Mouse (Mus musculus) heart, embryonic 16.5 days (tissue): ENCODE measurements around the gene Fcgrt. TPM values are rescaled to one million over a fixed set of nuclear protein-coding genes. Genes with fewer than 3 reads are reported as not detected.

Experiments used
- ATAC-seq: fragments of 200-750 bp; cut with Nextera tagmentation; replicated peaks from 2 replicates; pipeline ENCODE4 v1.8.0; 2017; ENCODE audit warnings: moderate number of reproducible peaks; ENCODE audit not compliant: insufficient read depth, low FRiP score; ENCODE audit errors: extremely low read depth
- H3K27ac ChIP-seq: fragments of 300-500 bp; sonication (generic); 2 replicates; pipeline ENCODE4 v1.5.1; 2014; ENCODE audit warnings: mild to moderate bottlenecking, low read length, control low read depth, moderate library complexity
- H3K27me3 ChIP-seq: fragments of 300-500 bp; sonication (generic); 2 replicates; pipeline ENCODE4 v1.6.1; 2014; ENCODE audit warnings: low read length, mixed read lengths; ENCODE audit not compliant: control insufficient read depth, insufficient read depth
- H3K36me3 ChIP-seq: fragments of 300-500 bp; sonication (generic); 2 replicates; pipeline ENCODE4 v1.6.1; 2014; ENCODE audit not compliant: control insufficient read depth, insufficient read depth
- H3K4me1 ChIP-seq: fragments of 300-500 bp; sonication (generic); 2 replicates; pipeline ENCODE4 v1.6.1; 2014; ENCODE audit warnings: low read length, mixed read lengths; ENCODE audit not compliant: control insufficient read depth, insufficient read depth
- H3K4me2 ChIP-seq: fragments of 300-500 bp; sonication (generic); 2 replicates; pipeline ENCODE4 v1.6.1; 2014; ENCODE audit warnings: low read depth, mild to moderate bottlenecking, control low read depth, low read length
- H3K4me3 ChIP-seq: fragments of 300-500 bp; sonication (generic); 2 replicates; pipeline ENCODE4 v1.5.1; 2014; ENCODE audit warnings: mild to moderate bottlenecking, control low read depth, low read length
- H3K9ac ChIP-seq: fragments of 300-500 bp; sonication (generic); 2 replicates; pipeline ENCODE4 v1.6.1; 2014; ENCODE audit warnings: low read length, control low read depth
- H3K9me3 ChIP-seq: fragments of 300-500 bp; sonication (generic); replicated peaks from 2 replicates; pipeline ENCODE4 v1.6.1; 2016; ENCODE audit warnings: low read length; ENCODE audit not compliant: control insufficient read depth
- WGBS: fragments of 180-500 bp; shearing (Covaris S2); extraction: QIAGEN DNeasy Blood & Tissue Kit; methylation state at CpG from one replicate; pipeline ENCODE4 v1.1.7; 2014; 5-methylcytosine and 5-hydroxymethylcytosine counted together
- polyA plus RNA-seq: library from polyadenylated mRNA; unstranded; fragments of >200 nt; fragmentation: Nextera tagmentation; extraction: Ambion mirVana; gene quantifications from 2 replicates; pipeline ENCODE4 v1.2.1, GENCODE M21; 2015

Gene Fcgrt
- polyA plus RNA-seq, 1 experiment from 2014 or later: 56.8 TPM

DNA sequence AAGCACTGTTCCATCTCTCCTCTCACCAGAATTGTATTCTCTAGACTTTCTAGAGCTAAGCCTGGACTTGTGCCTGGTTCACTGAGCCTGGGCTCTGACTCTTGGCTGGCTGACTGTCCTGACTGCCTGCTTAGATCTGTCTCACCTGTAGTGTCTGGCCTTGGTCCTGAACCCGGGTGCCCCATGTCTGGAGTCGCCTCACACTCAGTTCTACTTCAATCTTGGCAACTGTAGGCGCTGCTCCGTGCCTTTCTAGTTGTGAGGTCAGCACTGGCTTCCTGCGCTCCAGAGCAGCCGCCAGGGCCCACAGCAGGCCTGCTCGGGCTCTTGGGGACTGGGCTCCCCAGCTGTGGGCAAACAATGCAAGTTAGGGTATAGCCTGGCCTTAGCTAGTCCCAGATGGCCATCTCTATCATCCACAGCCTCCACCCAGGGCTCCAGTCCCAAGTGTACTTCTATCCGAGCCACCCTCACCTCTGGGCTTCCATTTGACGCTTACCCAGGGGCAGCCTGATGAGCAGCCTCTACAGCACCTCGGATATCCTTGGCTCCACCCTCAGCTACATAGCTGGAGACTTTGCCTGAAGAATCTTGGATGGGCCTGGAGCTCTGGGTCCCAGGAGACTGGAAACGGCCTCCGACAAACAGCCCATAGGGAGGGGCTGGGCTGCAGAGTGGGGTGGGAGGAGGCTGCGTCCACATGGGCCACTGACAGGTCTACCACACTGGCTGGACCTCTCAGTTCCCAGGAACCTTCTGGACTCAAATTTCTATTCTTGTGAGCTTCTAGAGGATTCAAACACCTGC, 40.9 kb upstream of the Fcgrt start:
- no peak for ATAC-seq
- no peaks in the 10 kb centered on the region for H3K27me3 ChIP-seq
- no peaks in the 10 kb centered on the region for H3K36me3 ChIP-seq
- WGBS: 84% methylated on average over 13 of the region's 13 CpGs
- no peak overlapping the region for H3K4me3 ChIP-seq
- no peak overlapping the region for H3K4me2 ChIP-seq
- peaks cover 1% of the 10 kb centered on the region; the same call in 1 of the 2 replicates for H3K4me1 ChIP-seq
- H3K9ac ChIP-seq: no peak overlapping the region
- no peaks in the 10 kb centered on the region for H3K9me3 ChIP-seq
- H3K27ac ChIP-seq: no peak overlapping the region

DNA sequence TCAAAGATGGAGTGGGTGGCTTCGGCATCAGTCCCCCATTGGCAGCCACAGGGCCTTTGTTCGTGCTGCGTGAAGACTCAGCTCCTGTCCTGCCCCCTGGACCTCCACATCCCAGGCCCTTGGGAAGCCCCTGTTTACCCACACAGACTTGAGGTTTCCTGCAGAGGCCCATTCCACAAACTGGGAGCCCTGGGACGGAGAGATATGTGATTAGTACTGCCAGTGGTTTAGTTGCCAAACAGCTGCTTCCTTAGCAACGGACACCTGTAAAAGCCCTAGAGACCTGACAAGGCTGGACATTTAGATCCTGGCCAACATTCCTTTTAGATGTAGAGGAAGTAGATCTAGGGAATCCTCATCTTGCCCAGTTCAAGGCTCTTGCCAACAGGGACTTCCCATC, 38.3 kb upstream of the Fcgrt start:
- H3K27me3 ChIP-seq: no peaks in the 10 kb centered on the region
- peak overlapping the region; percentile 19; the same call in 1 of the 2 replicates for H3K27ac ChIP-seq
- peaks cover 7% of the 10 kb centered on the region; the same call in 1 of the 2 replicates for H3K4me1 ChIP-seq
- no peak overlapping the region for H3K9ac ChIP-seq
- no peak overlapping the region for H3K4me3 ChIP-seq
- H3K9me3 ChIP-seq: no peaks in the 10 kb centered on the region
- 86% methylated on average over 5 of the region's 5 CpGs for WGBS
- H3K36me3 ChIP-seq: no peaks in the 10 kb centered on the region
- no peak overlapping the region for H3K4me2 ChIP-seq
- ATAC-seq: no peak

DNA sequence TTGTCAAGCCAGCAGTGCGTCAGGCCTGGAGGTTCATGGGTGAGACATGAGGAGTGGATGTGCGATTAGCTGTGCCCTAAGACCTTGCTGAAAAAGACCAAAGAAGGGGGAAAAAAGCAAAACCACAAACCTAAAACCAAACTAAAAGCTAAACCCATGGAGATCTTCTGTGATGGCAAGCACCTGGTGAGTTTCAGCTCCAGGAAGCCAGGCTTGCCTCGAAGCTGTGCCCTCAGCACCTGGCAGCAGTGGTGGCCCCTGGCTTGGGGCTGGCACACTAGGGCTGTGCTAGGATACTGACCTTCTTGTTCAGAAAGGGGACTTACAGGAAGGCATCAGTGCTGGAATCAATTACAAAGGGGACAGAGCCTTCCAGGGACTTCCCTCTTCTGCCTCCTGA, 37.7 kb upstream of the Fcgrt start:
- Histone ChIP-seq H3K4me2 (no peak overlapping the region), H3K9ac (no peak overlapping the region), H3K27ac (no peak overlapping the region), H3K27me3 (no peaks in the 10 kb centered on the region), H3K36me3 (no peaks in the 10 kb centered on the region), H3K4me1 (peaks cover 7% of the 10 kb centered on the region; the same call in 1 of the 2 replicates), H3K9me3 (no peaks in the 10 kb centered on the region), H3K4me3 (no peak overlapping the region)
- WGBS: 81% methylated on average over 3 of the region's 3 CpGs
- no peak for ATAC-seq

DNA sequence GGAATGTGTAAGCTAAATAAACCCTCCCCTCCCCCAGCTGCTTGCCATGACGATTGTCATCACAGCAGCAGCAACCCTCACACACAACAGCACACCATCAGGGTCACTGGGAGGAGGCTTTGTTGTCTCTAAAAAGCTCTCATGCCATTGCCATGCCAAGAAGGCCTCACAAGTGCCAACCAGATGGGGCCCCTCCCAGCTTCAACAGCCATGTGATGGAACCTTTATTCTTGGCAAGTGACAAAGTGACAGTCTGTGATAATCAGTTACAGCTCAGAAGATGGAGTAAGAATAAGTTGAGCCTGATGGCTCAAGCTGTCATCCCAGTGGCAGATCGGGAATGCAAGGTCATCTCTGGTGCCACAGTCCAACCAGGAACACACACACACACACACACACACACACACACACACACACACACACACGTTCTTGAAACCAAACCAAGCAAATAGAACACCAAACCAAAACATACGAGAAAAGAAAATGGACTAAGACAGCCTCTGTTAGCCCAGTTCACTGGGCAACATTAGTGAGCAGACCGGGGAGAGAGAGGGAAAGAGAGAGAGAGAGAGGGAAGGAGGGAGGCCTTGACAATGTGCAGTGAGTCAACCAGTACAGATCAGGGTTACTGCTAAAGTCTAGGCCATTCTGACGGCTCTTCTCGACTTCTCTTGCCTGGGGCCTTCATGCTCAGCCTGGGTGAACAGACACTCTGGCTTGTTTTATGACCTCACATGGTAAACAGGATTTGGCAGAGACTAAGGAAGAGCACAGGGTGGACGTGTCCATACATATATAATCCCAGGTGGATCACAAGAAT, 36.5 kb upstream of the Fcgrt start:
- no peak overlapping the region for H3K4me2 ChIP-seq
- H3K27me3 ChIP-seq: no peaks in the 10 kb centered on the region
- whole genome bisulfite sequencing: 64% methylated on average over 8 of the region's 8 CpGs
- no peak overlapping the region for H3K27ac ChIP-seq
- ATAC-seq: no peak
- peaks cover 10% of the 10 kb centered on the region; the same call in 1 of the 2 replicates for H3K4me1 ChIP-seq
- H3K4me3 ChIP-seq: no peak overlapping the region
- H3K9ac ChIP-seq: no peak overlapping the region
- no peaks in the 10 kb centered on the region for H3K36me3 ChIP-seq
- no peaks in the 10 kb centered on the region for H3K9me3 ChIP-seq

DNA sequence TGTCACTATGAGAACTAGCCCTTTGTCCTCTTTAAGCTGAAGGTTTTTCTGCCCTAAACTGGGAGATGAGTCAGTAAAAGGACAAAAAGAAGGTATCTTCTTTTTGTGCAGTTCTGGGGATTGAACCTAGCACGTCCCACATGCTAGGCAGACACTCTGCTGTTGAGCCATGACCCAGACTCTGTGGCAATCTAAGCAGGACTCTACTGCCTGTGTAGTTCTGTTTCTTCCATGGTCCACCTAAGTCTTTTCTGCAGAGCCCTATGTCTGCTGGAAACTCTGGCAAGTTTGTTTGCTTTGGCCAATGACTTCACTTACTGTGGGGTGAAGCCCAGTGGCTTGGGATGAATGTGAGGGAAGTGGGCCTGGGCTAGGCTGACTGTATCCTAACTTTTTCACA, 34.8 kb upstream of the Fcgrt start:
- no peak for ATAC-seq
- Histone ChIP-seq H3K27me3 (no peaks in the 10 kb centered on the region), H3K27ac (no peak overlapping the region), H3K9ac (no peak overlapping the region), H3K4me2 (no peak overlapping the region), H3K4me1 (peaks cover 14% of the 10 kb centered on the region; the same call in 1 of the 2 replicates), H3K4me3 (no peak overlapping the region), H3K9me3 (no peaks in the 10 kb centered on the region), H3K36me3 (no peaks in the 10 kb centered on the region)
- 82% methylated on average over 1 of the region's 1 CpGs for WGBS

DNA sequence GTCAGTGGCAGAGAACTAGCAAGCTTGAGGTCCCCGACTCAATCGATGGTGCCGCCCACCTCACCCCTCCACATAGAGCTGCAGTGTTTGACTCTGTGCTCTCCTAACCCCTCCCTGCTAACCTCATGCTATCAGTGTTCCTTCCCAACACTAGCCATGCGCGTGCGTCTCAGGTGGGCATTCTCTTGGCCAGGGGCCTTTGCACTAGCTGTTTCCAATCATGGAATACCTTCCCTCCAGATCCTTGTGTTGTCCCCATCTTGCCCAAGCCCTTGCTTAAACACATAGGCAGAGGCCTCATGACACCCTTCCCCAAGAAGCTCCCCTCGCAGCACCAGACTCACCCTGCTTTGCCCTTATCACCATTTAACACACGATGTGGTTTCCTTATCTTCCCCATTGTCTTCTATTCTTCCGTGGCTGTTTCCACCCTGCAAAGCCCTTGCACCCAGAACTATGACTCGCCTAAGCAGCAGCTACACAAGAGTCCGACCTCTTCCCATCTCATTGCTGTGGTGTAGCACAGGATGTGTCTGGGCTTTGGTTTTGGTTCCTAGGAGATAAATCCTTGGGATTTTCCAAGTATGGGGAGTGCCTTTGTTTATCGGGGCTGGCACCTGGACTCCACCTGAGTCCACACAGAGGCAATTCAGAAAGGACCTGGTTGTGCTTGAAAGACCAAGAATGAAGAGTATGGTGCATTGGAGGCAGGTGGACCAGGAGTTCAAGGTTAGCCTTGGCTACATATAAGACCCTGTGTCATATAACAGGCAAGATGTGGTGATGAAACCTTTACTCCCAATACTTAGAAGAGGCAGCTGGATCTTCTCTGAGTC, 33.7 kb upstream of the Fcgrt start:
- Histone ChIP-seq H3K36me3 (no peaks in the 10 kb centered on the region), H3K9ac (no peak overlapping the region), H3K27ac (no peak overlapping the region), H3K4me1 (peaks cover 14% of the 10 kb centered on the region; the same call in 1 of the 2 replicates), H3K4me2 (no peak overlapping the region), H3K9me3 (no peaks in the 10 kb centered on the region), H3K27me3 (no peaks in the 10 kb centered on the region), H3K4me3 (no peak overlapping the region)
- WGBS: 61% methylated on average over 12 of the region's 12 CpGs
- ATAC-seq: no peak

DNA sequence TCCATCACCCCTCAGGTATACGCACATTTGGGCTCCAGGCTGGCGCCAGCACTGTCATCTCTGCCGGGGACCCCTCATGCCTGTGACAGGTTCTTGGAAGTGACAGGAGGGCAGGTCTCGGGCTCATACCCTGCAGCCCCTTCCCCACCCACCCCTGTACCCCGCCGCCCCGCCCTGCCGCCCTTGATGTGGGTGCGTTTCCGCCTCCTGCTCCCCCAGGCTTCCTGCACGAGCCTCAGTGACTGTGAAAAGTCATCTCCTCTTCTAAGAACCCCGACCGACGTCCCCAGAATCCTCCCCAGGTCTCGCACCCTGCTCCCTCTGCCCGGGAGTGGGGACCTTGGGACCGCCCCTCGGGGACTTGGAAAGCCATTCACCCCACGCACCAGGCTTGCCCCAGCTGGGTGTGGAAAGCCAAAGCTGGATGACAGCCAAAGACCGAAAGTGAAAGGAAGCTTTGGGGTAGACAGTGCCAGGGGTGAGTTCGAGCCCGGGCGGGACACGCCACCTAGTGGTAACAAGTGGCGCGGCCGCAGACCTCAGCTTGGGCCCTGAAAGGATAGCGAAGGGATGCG, 32.4 kb upstream of the Fcgrt start, which contains the start of the genes Gm45713 and Flt3l:
Gm45713 (minus strand) TSS at position 239 of the 575 bp plus-strand sequence.
Flt3l (minus strand) TSS at position 440 of the 575 bp plus-strand sequence.
- peaks cover 14% of the 10 kb centered on the region; the same call in 1 of the 2 replicates for H3K4me1 ChIP-seq
- WGBS: under 1% methylated on average over 29 of the region's 29 CpGs
- peak within 1 kb of the TSS; percentile 79 for H3K4me2 ChIP-seq
- no peaks in the 10 kb centered on the region for H3K9me3 ChIP-seq
- H3K27me3 ChIP-seq: no peaks in the 10 kb centered on the region
- H3K4me3 ChIP-seq: peak within 1 kb of the TSS; percentile 66
- H3K36me3 ChIP-seq: no peaks in the 10 kb centered on the region
- H3K27ac ChIP-seq: peak within 1 kb of the TSS; percentile 62
- peak; percentile 85 for ATAC-seq
- peak within 1 kb of the TSS; percentile 78 for H3K9ac ChIP-seq

DNA sequence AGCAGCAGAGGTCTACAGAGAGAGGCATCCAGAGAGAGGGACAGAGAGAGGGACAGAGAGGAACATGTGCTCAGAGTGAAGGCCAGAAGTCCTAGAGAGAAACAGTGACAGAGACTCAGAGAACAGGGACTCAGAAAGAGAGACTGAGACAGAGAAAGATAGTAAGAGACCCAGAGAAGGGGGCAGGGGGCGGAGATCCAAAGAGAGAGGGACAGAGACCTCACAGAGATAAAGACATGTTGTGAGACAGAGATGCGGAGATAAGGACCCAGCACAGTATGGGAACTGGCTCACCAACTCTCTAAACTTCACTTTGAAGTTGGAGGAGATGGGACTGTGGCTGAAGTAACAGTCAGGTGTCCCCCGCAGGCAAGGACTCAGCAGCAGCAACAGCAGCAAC, 31.7 kb upstream of the Fcgrt start:
- no peak for ATAC-seq
- Histone ChIP-seq H3K36me3 (no peaks in the 10 kb centered on the region), H3K9me3 (no peaks in the 10 kb centered on the region), H3K4me3 (peak overlapping the region; percentile 66; the same call in 1 of the 2 replicates), H3K27ac (no peak overlapping the region), H3K4me2 (peak overlapping the region; percentile 79), H3K27me3 (no peaks in the 10 kb centered on the region), H3K9ac (no peak overlapping the region; the same call in none of the 2 replicates), H3K4me1 (peaks cover 14% of the 10 kb centered on the region; the same call in 1 of the 2 replicates)
- 59% methylated on average over 3 of the region's 3 CpGs for WGBS
